Mouse (Mus musculus): ENCODE data around the gene Igfals. TPM values are rescaled to one million over a fixed set of nuclear protein-coding genes. Genes with fewer than 3 reads are reported as not detected.

The Igfals gene
- polyA plus RNA-seq, 1 experiment from 2014 or later: not detected

- peaks cover 57% of the 10 kb centered on the region for H3K36me3 ChIP-seq (ENCODE audit: control insufficient read depth, insufficient read depth, low read length)
- H3K9me3 ChIP-seq (ENCODE audit: control insufficient read depth, low read length): no peaks in the 10 kb centered on the region
- peak within 1 kb of the TSS; percentile 97 for H3K4me2 ChIP-seq (ENCODE audit: low read length)
- peak within 1 kb of the TSS; percentile 88 for H3K27ac ChIP-seq (ENCODE audit: low read depth, low read length)
- peak; percentile 72 for ATAC-seq
- peaks cover 41% of the 10 kb centered on the region for H3K4me1 ChIP-seq (ENCODE audit: control insufficient read depth, insufficient read depth, low read depth, low read length)
- peak within 1 kb of the TSS; percentile 90 for H3K9ac ChIP-seq (ENCODE audit: low read depth, low read length)
- WGBS: 1% methylated on average over 47 of the region's 50 CpGs
- H3K4me3 ChIP-seq (ENCODE audit: low read length): peak within 1 kb of the TSS; percentile 73
- H3K27me3 ChIP-seq (replicated peaks; ENCODE audit: control insufficient read depth, insufficient read depth, low read length): no peaks in the 10 kb centered on the region
These were observed 30.6 kb downstream of the Igfals start, which contains the start of gene Nme3 for GRCm38 (mm10) chr17:24896241-24896992. Gene Nme3, plus strand, starts transcription at chr17:24896500.

GRCm38 (mm10) chr17:24896993-24897269, 31.1 kb downstream of the Igfals start:
- peak overlapping the region; percentile 90 for H3K9ac ChIP-seq (ENCODE audit: low read depth, low read length)
- peak overlapping the region; percentile 88 for H3K27ac ChIP-seq (ENCODE audit: low read depth, low read length)
- H3K4me1 ChIP-seq (ENCODE audit: control insufficient read depth, insufficient read depth, low read depth, low read length): peaks cover 41% of the 10 kb centered on the region
- no peak for ATAC-seq
- H3K4me3 ChIP-seq (ENCODE audit: low read length): peak overlapping the region; percentile 73
- H3K36me3 ChIP-seq (ENCODE audit: control insufficient read depth, insufficient read depth, low read length): peaks cover 60% of the 10 kb centered on the region
- H3K9me3 ChIP-seq (ENCODE audit: control insufficient read depth, low read length): no peaks in the 10 kb centered on the region
- no peaks in the 10 kb centered on the region for H3K27me3 ChIP-seq (replicated peaks; ENCODE audit: control insufficient read depth, insufficient read depth, low read length)
- WGBS: 19% methylated on average over 11 of the region's 11 CpGs
- peak overlapping the region; percentile 97 for H3K4me2 ChIP-seq (ENCODE audit: low read length)

- H3K4me1 ChIP-seq (ENCODE audit: control insufficient read depth, insufficient read depth, low read depth, low read length): peaks cover 41% of the 10 kb centered on the region
- H3K4me3 ChIP-seq (ENCODE audit: low read length): peak overlapping the region; percentile 73
- no peak for ATAC-seq
- peak overlapping the region; percentile 47 for H3K9ac ChIP-seq (ENCODE audit: low read depth, low read length)
- WGBS: 65% methylated on average over 4 of the region's 4 CpGs
- no peaks in the 10 kb centered on the region for H3K9me3 ChIP-seq (ENCODE audit: control insufficient read depth, low read length)
- H3K27ac ChIP-seq (ENCODE audit: low read depth, low read length): no peak overlapping the region
- H3K27me3 ChIP-seq (replicated peaks; ENCODE audit: control insufficient read depth, insufficient read depth, low read length): no peaks in the 10 kb centered on the region
- peak overlapping the region; percentile 97 for H3K4me2 ChIP-seq (ENCODE audit: low read length)
- H3K36me3 ChIP-seq (ENCODE audit: control insufficient read depth, insufficient read depth, low read length): peaks cover 61% of the 10 kb centered on the region
These were observed 31.8 kb downstream of the Igfals start for GRCm38 (mm10) chr17:24897600-24897999.

GRCm38 (mm10) chr17:24898041-24898854, 32.5 kb downstream of the Igfals start:
- Histone ChIP-seq H3K4me1 (ENCODE audit: control insufficient read depth, insufficient read depth, low read depth, low read length) (peaks cover 37% of the 10 kb centered on the region), H3K36me3 (ENCODE audit: control insufficient read depth, insufficient read depth, low read length) (peaks cover 58% of the 10 kb centered on the region), H3K27me3 (replicated peaks; ENCODE audit: control insufficient read depth, insufficient read depth, low read length) (no peaks in the 10 kb centered on the region), H3K4me2 (ENCODE audit: low read length) (no peak overlapping the region), H3K27ac (ENCODE audit: low read depth, low read length) (no peak overlapping the region), H3K9ac (ENCODE audit: low read depth, low read length) (peak overlapping the region; percentile 47; the same call in 1 of the 2 replicates), H3K9me3 (ENCODE audit: control insufficient read depth, low read length) (no peaks in the 10 kb centered on the region), H3K4me3 (ENCODE audit: low read length) (no peak overlapping the region)
- ATAC-seq: no peak
- WGBS: 86% methylated on average over 4 of the region's 4 CpGs

- 78% methylated on average over 5 of the region's 5 CpGs for WGBS
- H3K27ac ChIP-seq (ENCODE audit: low read depth, low read length): no peak overlapping the region
- peaks cover 28% of the 10 kb centered on the region for H3K4me1 ChIP-seq (ENCODE audit: control insufficient read depth, insufficient read depth, low read depth, low read length)
These were observed 33.4 kb downstream of the Igfals start for GRCm38 (mm10) chr17:24899153-24899552.

GRCm38 (mm10) chr17:24900014-24900413, 34.2 kb downstream of the Igfals start:
- Histone ChIP-seq H3K36me3 (ENCODE audit: control insufficient read depth, insufficient read depth, low read length) (peaks cover 69% of the 10 kb centered on the region), H3K4me1 (ENCODE audit: control insufficient read depth, insufficient read depth, low read depth, low read length) (peaks cover 25% of the 10 kb centered on the region), H3K27me3 (replicated peaks; ENCODE audit: control insufficient read depth, insufficient read depth, low read length) (no peaks in the 10 kb centered on the region), H3K27ac (ENCODE audit: low read depth, low read length) (no peak overlapping the region), H3K4me2 (ENCODE audit: low read length) (no peak overlapping the region), H3K9ac (ENCODE audit: low read depth, low read length) (no peak overlapping the region), H3K4me3 (ENCODE audit: low read length) (no peak overlapping the region), H3K9me3 (ENCODE audit: control insufficient read depth, low read length) (no peaks in the 10 kb centered on the region)
- ATAC-seq: no peak
- WGBS: 94% methylated on average over 6 of the region's 6 CpGs

More at GRCm38 (mm10) chr17:24899153-24899552, 33.4 kb downstream of the Igfals start:
- Histone ChIP-seq H3K27me3 (replicated peaks; ENCODE audit: control insufficient read depth, insufficient read depth, low read length) (no peaks in the 10 kb centered on the region), H3K4me3 (ENCODE audit: low read length) (no peak overlapping the region), H3K36me3 (ENCODE audit: control insufficient read depth, insufficient read depth, low read length) (peaks cover 62% of the 10 kb centered on the region), H3K4me2 (ENCODE audit: low read length) (no peak overlapping the region), H3K9me3 (ENCODE audit: control insufficient read depth, low read length) (no peaks in the 10 kb centered on the region), H3K9ac (ENCODE audit: low read depth, low read length) (no peak overlapping the region)
- ATAC-seq: no peak

- 92% methylated on average over 5 of the region's 5 CpGs for WGBS
- H3K9ac ChIP-seq (ENCODE audit: low read depth, low read length): no peak overlapping the region
- no peak overlapping the region for H3K27ac ChIP-seq (ENCODE audit: low read depth, low read length)
- no peaks in the 10 kb centered on the region for H3K9me3 ChIP-seq (ENCODE audit: control insufficient read depth, low read length)
- no peak overlapping the region for H3K4me3 ChIP-seq (ENCODE audit: low read length)
- no peak overlapping the region for H3K4me2 ChIP-seq (ENCODE audit: low read length)
- peaks cover 13% of the 10 kb centered on the region for H3K4me1 ChIP-seq (ENCODE audit: control insufficient read depth, insufficient read depth, low read depth, low read length)
- peaks cover 87% of the 10 kb centered on the region for H3K36me3 ChIP-seq (ENCODE audit: control insufficient read depth, insufficient read depth, low read length)
- no peak for ATAC-seq
- no peaks in the 10 kb centered on the region for H3K27me3 ChIP-seq (replicated peaks; ENCODE audit: control insufficient read depth, insufficient read depth, low read length)
These were observed 36.3 kb downstream of the Igfals start for GRCm38 (mm10) chr17:24902124-24902523.

DNA sequence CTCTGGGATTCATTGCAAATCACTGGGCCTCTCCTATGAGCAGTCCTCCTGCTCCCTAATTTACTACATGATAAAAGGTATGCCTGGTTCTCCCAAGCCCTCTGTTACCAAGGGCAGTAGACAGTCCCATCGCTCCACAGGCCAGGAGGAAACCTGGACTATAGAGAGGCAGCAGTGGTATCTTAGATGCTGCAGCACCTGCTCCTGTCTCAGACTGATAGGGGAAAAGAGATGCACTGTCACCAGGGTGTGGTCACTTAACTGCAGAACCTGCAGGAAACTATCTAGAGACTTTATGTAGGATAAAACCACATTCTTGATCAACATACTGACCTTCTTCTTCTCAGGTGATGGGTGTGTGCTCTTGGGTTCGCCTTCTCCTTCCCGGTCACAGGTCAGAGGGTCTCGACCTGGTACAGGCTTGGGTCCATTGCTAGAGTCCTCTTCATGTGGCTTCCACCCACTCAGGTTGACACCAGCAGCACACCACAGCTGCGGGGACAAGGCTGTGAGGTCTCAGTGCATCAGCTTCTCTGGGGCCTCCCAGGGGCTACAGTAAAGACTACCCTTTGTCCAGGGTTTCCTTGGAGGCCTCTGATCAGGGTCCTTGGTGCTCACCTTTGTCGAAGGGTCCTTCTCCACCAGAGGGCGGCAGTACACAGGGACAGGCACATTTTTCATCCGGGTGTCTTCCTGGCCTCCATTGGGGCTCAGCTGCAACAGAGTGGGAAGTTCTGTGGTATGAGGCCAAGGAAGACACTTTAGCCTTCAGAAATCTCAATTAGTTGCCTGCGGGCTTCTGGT, 37.1 kb downstream of the Igfals start:
- H3K9ac ChIP-seq (ENCODE audit: low read depth, low read length): no peak overlapping the region
- H3K27me3 ChIP-seq (replicated peaks; ENCODE audit: control insufficient read depth, insufficient read depth, low read length): no peaks in the 10 kb centered on the region
- H3K4me2 ChIP-seq (ENCODE audit: low read length): no peak overlapping the region
- no peaks in the 10 kb centered on the region for H3K9me3 ChIP-seq (ENCODE audit: control insufficient read depth, low read length)
- no peak overlapping the region for H3K4me3 ChIP-seq (ENCODE audit: low read length)
- H3K36me3 ChIP-seq (ENCODE audit: control insufficient read depth, insufficient read depth, low read length): peaks cover 87% of the 10 kb centered on the region
- peaks cover 6% of the 10 kb centered on the region for H3K4me1 ChIP-seq (ENCODE audit: control insufficient read depth, insufficient read depth, low read depth, low read length)
- WGBS: 66% methylated on average over 9 of the region's 9 CpGs
- ATAC-seq: no peak
- no peak overlapping the region for H3K27ac ChIP-seq (ENCODE audit: low read depth, low read length)

DNA sequence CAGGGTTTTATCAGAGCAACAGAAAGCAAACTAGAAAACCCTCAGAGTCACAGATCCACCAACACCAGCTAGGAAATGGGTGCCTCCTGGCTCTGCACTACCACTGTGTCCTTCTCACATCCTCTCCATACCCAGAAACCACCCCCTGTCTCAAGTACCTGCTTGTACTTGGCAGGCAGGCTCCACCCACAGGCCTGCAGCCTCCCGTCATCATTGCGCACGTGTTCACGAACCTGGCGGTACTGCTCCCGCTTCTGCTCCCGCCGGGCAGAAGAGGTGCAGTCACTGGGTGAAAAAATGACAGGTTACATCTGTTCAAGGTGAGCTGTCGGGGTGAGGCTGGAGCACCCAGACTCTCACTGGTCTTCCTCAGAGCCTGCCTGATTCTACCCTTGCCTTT, 38.0 kb downstream of the Igfals start:
- Histone ChIP-seq H3K9me3 (ENCODE audit: control insufficient read depth, low read length) (no peaks in the 10 kb centered on the region), H3K36me3 (ENCODE audit: control insufficient read depth, insufficient read depth, low read length) (peaks cover 88% of the 10 kb centered on the region), H3K9ac (ENCODE audit: low read depth, low read length) (no peak overlapping the region), H3K27ac (ENCODE audit: low read depth, low read length) (no peak overlapping the region), H3K4me2 (ENCODE audit: low read length) (no peak overlapping the region), H3K4me1 (ENCODE audit: control insufficient read depth, insufficient read depth, low read depth, low read length) (no peaks in the 10 kb centered on the region), H3K4me3 (ENCODE audit: low read length) (no peak overlapping the region), H3K27me3 (replicated peaks; ENCODE audit: control insufficient read depth, insufficient read depth, low read length) (no peaks in the 10 kb centered on the region)
- WGBS: 89% methylated on average over 9 of the region's 9 CpGs
- ATAC-seq: no peak

All from hindbrain, embryonic 16.5 days (tissue).